Mouse (Mus musculus) T-helper 2 cell (primary cell): ENCODE results near the gene Grm8.

ENCODE experiments used
- in situ Hi-C: fragments of 300-600 bp; cut with MboI, MseI; formaldehyde crosslinking; loops from one replicate; pipeline ENCODE4 v1.15.1; 2025; ENCODE audit warnings: high pct_unique_total_duplicates

The Grm8 gene

DNA sequence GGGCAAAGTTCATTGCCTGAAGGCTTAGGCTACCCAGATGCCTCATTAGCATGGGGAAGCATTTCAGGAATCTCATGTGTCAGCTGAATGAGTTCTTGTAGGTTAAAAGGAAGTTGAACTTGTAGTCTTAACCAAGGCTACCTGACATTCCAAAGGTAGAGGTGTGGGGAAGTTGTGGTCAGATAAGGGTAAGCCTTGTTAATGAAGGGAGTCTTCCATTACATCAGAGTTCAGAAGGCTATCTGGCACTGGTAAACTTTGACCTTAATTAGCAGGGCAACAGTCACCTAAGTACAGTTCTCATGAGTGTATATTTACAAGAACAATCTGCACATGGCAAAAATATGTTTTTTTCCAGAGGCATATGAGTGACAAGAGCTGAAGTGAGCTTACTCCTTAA, 870.0 kb downstream of the Grm8 start:
- in situ Hi-C loops = no loop called here

DNA sequence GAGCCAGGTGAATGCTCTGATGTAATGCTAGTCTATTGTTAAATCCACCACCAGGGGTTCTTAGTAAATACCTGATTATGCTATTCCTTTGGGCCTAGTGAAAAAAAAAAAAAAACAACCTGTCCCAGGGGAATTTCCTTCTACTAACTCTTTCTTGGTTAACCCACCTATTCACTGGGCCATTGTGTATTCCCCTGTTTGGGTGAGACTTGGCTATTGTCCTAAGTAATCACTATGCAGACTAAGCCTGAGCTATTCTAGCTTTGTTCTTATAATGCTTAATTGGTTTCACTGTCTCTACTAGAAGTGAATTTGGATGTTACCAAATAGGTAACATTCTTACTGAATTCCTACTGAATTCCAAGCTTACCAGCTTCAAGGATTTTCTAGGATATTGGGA, 872.4 kb downstream of the Grm8 start:
- in situ Hi-C loops = no loop called here

DNA sequence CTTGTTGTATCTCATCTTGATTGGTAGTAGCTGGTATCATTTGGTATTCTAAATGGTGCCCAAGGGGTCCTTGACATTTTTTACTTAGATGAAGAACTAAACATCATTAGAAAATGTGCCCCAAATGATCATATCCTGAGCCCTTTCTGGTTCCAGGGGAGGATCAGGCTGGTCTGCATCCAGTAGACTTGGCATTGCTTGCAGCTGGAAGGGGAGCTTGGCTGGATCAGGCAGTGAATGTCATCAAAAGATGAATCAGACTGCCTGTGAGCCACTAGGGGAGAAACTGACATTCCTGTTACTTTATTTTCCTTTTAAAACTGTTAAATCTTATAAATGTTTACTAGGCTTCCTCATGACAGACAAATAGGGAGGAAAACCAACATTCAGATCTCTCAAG, 894.6 kb downstream of the Grm8 start:
- in situ Hi-C loops = no loop called here

GRCm38 (mm10) chr6:27239968-27240367, 895.0 kb downstream of the Grm8 start:
- in situ Hi-C loops = no loop called here
